Mouse (Mus musculus) thymus, postnatal 14 days (tissue): ENCODE data around the gene Tdrkh.

ENCODE experiments used
- DNase-seq: peaks from one replicate; pipeline ENCODE4 v3.0.0; 2021

The Tdrkh gene

DNA sequence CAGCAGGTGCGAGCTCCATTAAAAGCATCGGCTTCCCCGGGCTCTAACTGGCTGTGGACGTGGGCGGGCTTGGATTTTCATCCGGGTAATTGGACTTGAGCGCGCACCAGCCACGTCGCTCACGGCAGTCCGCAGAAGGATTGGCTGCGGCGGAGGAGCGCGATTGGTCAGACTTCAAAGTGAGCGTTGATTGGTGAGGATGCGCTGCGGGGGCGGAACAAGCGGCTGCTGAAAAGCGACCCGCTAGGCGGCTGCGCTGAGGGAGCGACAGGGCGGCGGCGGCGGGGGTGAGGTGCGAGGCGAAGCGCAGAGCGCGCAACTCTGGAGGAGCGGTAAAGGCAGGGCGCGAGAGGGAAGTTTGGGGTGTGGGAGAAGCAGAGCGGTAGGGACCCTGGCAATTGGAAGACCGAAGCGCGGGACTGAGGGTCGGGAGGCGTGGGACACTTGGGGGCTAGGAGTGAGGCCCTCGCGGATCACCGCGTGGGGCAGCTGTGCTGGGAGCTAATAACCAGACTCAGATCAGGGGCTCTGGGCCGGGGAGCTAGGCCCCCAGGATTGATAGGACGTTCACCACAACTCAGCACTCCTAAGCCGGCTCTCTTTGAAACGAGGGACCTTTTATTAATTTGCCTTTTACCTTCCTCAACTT lies at the start of gene Tdrkh:
Gene Tdrkh, plus strand, starts transcription at position 243 of the 649 bp plus-strand sequence.
- DNase-seq = peak; percentile 97

DNA sequence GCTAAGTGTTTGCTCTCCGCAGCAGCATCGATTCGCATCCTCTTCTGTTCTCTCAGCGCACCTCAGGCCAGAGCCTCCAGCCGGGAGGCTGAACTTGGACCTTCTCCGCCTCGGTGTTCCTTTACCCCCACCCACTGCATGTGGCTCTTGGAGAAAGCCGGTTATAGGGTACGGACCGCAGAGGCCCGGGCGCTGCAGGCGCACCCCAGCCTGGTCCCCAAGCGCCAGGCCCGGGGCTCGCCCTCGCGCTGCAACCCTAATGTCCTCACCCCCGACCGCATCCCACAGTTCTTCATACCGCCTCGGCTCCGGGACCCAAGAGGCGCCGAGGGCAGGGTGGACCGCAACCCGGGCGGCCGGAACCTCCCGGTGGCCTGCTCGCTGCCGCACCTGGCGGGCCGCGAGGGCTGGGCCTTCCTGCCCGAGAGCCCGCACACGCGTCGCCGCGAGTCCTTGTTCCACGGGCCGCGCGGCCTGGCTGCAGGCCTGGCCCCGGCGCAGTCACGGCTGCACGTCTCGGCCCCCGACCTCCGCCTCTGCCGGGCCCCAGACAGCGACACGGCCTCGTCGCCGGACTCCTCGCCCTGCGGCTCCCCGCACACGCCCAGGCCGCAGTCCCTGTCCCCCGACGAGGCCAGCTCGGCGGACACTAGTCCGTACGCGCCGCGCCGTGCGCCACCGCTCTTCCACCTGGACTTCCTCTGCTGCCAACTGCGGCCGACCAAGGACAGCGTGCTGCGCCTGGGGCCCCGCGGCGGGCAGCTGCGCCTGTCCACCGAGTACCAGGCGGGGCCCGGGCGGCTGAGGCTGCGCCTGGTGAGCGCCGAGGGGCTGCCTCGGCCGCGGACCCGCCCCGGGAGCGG lies 49.6 kb upstream of the Tdrkh start:
- no peak for DNase-seq

DNA sequence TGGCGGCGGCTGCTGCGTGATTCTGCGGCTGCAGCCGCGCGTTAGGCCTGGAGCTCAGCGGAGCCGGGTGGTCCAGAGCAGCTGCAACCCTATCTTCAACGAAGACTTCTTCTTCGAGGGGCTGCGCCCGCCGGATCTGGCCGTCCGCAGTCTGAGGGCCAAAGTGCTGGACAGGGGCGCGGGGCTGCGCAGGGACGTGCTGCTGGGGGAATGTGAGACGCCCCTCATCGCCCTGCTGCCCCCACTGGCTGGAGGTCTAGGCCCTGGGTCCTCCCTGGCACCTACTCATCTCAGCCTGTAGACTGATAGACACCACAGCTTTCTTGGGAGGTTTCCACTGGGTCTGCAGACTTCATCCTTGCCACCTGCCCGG lies 48.9 kb upstream of the Tdrkh start:
- DNase-seq = no peak

DNA sequence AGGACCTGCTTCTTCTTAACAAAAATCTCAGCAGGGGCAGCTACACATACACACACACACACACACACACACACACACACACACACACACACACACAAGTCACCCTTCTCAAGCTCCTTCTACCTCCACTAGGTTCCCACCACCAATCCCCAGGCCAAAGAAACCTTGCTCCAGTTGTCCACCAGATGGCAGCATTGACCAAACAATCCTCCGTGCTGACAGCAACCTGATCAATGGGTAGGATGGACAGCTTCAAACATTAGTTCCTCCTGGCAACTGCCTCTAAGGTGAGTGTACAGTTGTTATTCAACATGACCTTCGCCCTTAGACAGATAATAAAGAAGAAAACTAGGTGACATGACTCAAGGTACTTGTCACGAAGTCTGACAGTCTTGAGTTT lies 46.3 kb upstream of the Tdrkh start:
- DNase-seq = peak; percentile 85

DNA sequence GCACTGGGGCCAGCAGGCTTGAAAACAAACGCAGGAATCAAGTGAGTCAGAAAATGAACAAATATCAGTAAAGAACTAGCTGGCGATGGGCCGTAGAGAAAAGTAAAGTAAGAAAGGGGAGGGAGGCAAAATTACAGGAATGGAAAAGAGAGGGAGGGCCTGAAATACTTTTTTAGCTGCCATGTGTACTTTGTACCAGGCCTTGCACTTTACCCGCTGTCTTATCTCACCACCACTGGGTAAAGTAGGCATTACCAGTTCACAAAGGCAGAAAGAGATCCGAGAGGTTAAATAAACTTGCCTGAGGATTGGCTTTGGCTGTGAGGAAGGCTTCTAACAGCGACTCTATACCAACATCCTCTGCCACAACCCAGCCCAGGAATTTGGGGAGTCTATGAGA lies 45.6 kb upstream of the Tdrkh start:
- no peak for DNase-seq

DNA sequence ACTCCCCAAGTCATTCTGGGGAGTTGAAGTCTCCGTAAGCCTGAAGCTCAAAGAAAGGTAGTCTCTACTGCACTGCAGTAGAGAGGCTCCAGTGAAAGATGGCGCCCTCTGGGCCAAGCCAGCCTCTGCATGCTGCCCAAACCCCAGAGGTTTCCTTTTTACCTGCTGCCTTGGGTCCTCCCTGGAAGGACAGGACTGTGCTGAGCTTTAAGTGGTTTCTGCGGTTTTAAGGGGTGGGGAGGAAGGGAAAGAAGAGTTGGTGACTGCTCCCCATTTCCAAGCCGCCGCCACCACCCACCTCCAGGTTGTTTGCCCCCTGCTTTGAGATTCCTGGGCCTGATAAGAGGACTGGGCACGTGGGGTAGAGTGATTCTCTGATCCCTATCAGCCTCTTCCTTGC lies 44.4 kb upstream of the Tdrkh start:
- peak; percentile 51 for DNase-seq

DNA sequence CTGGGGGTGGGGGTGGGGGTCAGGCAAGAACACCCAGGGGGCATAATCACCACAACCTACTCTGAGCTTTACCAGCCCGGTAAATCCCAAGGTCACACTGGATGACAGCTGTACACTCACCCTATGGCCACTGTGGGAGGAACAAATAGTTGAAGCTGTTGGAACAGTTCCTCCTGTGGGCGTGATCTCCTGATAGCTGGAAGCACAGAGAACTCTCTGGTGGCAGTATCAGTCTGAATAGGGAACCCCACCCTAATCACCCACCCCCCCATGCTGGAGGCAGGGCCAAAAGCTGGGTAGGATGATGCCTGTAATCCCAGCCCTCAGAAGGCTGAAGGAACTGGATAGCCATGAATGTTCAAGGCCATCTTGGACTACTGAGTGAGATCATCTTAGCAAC lies 43.4 kb upstream of the Tdrkh start:
- DNase-seq = no peak

DNA sequence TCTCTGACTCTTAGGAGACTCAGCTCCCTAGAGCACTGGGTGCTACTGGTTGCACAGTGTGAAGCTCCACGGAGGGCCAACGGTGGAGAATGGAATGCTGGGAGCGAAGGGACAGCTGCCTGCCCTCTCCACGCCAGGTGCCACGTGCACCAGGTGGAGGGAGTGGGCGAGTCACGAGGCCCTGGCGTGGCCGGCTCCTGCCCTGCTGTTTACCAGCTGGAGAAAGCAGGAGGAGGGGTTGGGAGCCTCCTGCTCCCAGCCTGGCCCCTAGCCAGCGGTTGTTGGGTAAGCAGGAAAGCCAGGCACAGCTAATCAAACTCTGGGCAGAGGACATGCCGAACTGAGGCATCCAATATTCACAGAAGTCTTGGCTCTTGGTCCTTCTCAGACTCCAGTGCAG lies 41.4 kb upstream of the Tdrkh start:
- DNase-seq = no peak

DNA sequence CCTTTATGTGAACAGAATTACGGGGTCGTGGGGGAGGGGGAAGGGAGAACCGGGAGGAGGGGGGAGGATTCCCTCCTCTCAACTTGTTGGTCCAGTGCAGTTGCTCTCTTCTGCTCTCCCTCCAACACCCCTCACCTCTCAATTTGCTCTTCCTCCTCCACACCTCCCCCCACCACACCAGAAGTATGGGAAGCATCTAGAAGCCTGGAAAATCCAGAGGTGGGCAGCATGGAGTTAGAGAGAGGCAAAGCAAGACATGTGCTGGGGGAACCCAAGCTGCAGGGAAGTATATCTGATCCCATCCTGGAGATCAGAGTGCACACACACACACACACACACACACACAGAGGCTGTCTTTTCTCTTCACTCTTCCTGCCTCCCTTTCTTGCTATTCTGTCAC lies 41.0 kb upstream of the Tdrkh start:
- DNase-seq = no peak

DNA sequence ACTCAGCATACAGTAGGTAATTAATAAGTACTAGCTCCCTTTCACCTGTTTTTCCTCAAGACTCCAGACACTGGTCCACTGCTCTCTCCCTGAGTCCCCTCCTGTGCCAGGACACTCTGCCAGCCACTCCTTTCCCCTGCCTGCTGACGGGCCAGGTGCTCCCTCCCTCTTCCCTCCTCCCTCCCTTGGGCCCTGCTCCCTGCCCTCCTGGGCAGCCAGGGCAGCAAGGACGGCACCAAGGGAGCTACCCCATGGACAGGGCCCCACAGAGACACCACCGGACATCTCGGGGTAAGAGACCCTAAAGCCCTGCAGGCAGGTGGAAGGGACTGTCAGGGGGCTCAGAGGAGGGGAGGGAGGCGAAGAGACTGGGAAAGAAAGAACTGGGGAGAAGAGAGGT lies 40.4 kb upstream of the Tdrkh start, which contains the start of gene Rorc:
Gene Rorc, plus strand, starts transcription at position 154 of the 400 bp plus-strand sequence.
- peak; percentile 24 for DNase-seq

DNA sequence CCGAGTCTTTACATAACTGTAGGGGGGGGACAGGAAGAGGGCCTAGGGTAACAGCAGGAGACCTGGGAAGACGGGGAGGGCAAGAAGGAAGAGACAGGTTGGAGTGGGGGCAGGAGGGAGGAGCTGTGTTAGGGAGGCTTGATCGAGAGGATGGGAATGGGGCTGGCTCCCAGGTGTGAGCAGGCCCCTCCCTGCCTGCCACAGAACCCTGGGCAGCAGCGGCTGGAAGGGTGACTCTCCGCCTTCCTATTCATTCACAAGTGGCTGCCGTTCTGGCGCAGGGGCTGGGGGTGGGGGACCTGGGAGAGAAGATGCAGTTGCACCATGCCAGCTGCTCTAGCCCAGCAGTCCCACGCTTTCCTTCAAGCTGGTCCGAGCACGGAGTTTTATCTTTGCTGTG lies 40.0 kb upstream of the Tdrkh start:
- peak; percentile 45 for DNase-seq

DNA sequence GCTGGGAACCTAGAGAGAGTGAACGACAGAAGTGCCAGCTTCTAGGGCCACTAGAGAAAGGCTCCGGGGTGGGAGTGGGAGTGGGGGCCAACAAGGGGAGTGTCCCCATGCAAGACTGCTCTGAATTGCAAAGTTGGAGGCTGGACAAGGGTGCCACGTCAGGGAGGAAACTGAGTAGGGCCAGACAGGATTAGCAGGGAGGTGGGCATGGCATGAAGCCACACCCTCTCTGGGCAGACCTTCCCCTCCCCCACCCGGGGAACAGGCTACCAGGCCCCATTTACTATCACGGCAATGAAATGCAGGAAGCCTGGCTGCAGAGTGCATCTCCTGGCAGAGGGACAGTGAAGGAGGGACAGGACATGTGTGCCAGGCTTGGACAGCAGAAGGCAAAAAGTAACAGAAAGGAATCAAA lies 39.5 kb upstream of the Tdrkh start:
- DNase-seq = peak; percentile 70

DNA sequence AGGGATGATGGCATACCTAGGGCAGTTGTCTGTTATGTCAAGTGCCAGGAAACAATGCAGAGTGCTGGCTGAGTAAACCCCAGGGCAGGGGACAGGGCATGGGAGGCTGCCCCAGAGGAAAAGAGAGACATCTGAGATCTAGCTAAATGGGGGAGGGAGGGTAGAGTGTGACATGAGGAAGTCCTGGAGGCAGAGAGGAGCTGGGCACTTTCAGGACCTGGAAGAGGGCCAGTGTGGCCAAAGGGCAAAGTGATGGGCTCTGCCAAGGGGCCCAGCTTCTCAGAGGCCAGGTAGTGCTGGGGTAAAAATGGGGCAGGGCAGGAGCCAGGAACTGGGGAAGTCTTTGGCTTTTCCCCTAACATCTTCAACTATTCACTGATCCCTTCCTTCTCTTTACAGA lies 38.4 kb upstream of the Tdrkh start:
- peak; percentile 40 for DNase-seq

DNA sequence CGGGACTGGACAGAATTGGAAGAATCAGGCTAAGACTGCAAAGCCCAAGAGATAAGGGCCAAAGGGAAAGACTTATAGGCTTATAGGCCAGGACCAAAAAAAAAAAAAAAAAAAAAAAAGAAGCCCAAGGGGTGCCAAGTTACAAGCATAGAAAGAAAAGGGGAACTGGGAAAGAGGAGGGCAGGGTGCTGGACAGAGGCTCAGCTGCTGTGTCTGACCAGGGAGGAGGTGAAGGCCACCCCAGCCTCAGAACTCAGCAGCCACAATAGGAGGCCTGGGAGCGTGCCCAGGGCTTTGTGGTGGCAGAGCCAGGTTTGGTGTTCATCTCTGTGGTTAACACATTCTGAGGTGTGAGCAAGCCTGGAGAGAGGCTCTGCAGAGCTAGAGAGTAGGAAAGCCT lies 37.9 kb upstream of the Tdrkh start:
- peak; percentile 58 for DNase-seq

DNA sequence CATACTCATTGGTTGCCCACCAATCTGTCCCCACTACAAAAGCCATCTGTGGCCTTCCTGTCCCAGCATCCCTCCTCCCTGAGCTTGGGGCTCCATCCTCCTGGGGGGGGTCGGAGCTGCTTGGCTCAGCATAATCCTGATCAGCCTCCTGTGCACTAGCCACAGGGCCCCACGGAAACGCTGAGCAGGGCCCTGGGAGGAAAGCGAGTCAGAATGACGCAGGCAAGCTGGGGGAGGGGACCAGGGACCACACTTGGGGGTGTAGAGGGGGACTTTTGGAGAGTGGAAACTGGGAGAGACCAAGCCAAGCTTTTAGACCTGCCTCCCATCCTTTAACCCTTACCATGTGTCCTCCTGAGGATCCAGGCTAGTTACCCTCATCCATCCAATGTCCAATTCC lies 37.2 kb upstream of the Tdrkh start:
- peak; percentile 88 for DNase-seq

DNA sequence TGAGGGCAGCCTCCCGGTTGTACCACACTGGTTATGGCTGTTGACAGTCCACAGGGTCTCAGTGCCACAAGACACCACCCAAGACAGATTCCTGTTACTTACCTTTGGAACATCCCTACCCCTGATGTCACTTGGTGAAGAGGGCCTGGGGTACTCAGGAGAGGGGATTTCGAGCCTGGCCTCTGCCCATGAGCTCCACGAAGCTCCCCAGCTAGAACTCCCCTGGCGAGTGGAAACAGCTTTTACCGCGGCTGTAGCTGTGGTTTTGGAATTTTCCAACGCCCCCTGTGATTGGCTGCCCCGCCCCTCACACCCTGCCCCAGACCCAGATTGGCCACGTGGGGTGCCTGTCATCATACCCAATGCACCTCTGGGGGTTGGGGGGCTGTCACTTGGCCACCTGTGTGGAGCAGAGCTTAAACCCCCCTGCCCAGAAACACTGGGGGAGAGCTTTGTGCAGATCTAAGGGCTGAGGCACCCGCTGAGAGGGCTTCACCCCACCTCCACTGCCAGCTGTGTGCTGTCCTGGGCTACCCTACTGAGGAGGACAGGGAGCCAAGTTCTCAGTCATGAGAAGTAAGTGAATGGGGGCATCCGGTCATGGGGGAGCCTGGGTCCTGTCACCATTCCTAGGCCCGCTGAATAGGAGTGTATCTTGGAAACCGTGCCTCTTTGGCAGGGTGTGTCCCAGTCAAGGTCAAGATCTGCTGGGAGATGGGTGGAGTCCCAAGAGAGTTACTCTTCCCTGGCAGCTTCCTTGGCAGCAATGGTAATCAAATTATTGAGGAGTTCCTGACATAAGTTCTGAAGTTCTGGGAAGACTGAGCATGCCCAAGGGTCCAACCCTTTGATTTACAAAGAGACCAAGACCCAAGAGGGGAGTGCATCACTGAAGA lies 35.8 kb upstream of the Tdrkh start:
- peak; percentile 98 for DNase-seq

DNA sequence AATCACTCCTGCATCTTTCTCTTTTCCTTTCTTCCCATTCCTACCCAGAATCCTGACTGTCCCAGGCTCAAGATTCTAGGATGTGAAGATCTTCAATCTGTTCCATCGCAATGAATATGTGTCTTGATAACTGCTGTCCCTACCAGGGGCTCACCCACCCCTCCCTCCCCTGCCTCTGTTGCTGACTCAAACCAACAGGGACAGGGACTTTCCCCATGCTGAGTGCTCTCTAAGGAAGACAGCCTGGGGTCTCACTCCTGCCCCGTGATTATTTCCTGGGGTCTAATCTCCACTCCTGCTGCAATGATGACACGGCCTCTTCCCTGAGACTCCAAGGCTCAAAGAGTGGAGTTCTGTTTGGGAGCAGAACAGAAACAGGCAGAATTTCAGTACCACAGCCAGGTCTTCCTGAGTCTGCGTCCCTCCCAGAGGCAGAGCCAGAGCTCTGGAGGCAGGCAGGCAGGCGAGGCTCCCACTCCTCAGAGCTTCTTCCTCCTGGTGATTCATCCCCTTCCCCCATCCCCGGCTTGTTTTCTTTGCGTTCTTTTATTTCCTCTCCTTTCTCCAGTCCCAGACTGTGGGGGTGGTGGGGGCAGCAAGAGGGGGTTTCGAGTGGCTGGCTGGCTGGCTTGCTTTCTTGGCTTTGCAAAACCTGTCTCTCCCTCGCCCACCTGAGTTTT lies 33.1 kb upstream of the Tdrkh start:
- peak; percentile 40 for DNase-seq

DNA sequence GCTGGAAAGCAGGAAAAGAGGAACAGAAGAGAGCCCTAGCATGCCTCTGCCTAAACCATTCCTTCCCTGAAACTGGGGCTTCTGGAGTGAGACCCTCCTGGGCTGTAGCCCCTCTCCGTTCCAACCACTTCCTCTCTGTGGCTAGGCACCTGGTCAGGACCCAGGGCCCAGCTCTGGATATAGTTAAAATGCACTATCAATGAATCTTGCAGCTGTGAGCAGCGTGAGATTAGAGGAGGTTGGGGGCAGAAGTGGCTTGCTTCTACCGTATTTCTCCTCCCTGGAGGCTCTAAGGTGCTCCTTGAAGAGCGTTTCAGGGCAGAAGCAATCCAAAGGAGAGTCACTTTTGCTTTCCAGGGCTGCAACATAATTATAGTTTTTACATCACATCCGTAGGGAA lies 30.8 kb upstream of the Tdrkh start:
- peak; percentile 80 for DNase-seq

DNA sequence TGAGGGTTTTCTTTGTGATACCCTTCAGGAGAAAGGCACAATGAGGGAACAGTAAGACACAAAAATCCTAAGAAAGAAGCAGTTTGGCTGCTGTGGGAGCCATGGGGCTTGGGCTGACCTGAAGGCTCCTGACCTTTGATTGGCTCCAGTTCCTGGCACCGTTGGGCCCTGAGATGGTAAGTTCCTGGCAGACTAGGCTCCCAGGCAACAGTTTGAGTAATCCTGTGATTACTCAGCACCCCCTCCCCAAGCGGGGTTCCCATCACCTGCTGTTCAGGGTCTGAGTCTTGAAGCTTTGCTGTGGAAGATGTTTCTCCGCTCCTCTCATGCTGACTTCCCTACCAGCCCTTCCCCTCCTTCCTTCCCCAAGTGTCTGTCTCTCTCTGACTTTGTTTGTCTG lies 29.6 kb upstream of the Tdrkh start:
- DNase-seq = peak; percentile 65

DNA sequence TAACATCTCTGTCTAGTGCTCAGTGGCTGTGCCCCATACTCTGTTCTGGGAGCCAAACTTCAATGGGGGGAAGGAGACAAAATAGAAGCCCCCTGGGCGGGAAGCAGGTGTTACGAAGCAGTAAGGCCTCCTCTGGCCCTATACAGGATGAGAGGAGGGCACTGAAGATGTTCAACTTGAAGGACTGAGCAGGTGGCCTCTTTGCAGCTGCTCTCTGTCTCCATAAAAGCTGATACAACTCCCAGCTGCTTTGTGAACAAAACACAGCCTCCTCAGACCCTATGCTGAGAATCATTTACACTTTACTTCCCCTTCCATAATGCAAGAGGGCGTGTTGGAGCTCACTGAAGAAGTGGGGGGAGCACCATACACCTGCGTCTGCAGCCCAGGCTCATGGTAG lies 26.4 kb upstream of the Tdrkh start:
- DNase-seq = peak; percentile 82

DNA sequence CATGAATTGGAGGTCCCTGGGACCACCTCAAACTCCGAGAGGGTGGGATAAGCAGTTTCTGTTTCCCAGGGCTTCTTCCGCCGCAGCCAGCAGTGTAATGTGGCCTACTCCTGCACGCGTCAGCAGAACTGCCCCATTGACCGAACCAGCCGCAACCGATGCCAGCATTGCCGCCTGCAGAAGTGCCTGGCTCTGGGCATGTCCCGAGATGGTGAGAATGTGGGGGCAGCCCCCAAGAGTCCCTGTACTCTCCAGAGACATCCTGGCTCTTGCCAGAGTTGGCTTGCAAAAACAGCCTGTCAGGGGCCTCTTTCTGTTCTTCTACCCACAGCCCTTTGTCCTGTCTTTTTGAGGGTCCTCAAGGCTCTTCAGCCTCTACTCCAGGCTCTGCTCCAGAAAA lies 25.7 kb upstream of the Tdrkh start:
- DNase-seq = peak; percentile 49

DNA sequence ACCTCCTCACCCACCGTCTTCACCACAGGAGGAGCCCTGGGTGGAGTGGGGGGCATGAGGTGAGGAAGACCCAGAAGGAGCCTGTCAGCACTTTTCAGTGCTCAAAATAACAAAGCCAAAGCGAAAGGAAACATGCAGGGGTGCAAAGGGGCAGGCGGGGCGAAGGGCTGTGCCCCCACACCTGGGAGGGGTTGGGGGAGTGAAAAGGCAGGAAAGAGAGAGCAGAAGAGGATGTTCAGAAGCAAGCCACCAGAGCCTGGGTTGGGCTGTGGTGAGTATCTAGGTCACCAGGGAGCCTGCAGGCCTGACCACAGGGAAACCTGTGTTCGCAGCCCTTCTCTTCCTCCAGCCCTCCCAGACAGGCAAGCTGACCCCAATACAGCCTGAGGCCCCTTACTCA lies 25.0 kb upstream of the Tdrkh start:
- peak; percentile 93 for DNase-seq

DNA sequence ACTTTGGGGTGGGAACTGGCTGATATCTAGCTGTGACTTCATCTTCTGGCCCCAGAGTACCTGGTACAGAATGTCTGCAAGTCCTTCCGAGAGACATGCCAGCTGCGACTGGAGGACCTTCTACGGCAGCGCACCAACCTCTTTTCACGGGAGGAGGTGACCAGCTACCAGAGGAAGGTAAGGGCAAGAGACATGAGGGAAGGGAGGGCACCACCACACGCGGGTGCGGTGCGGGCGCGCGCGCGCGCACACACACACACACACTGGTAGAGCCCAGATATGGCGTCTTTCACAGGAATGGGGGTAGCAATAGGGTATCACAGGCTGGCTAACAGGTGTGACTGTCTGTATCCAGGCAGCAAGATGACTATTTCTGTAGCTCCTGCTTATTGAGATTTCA lies 23.7 kb upstream of the Tdrkh start:
- peak; percentile 42 for DNase-seq
